Mouse (Mus musculus) liver, embryonic 16.5 days (tissue): ENCODE data around the gene Mon1a. TPM values are rescaled to one million over a fixed set of nuclear protein-coding genes. Genes with fewer than 3 reads are reported as not detected.
A peak's percentile ranks its signal among the peaks of the same experiment; 100 is the strongest.

ENCODE experiments used
- ATAC-seq: fragments of 200-750 bp; cut with Nextera tagmentation; 2 replicates; pipeline ENCODE4 v1.8.0; 2017; ENCODE audit warnings: low read depth, mild to moderate bottlenecking, moderate number of reproducible peaks, moderate library complexity
- H3K27ac ChIP-seq: fragments of 300-500 bp; sonication (generic); 2 replicates; pipeline ENCODE4 v1.5.1; 2014; ENCODE audit warnings: mild to moderate bottlenecking, low read length
- H3K27me3 ChIP-seq: fragments of 300-500 bp; sonication (generic); 2 replicates; pipeline ENCODE4 v1.6.1; 2014; ENCODE audit warnings: low read depth, low read length, mixed read lengths; ENCODE audit not compliant: control insufficient read depth, insufficient read depth
- H3K36me3 ChIP-seq: fragments of 300-500 bp; sonication (generic); 2 replicates; pipeline ENCODE4 v1.6.1; 2014; ENCODE audit warnings: mild to moderate bottlenecking; ENCODE audit not compliant: control insufficient read depth, insufficient read depth
- H3K4me1 ChIP-seq: fragments of 300-500 bp; sonication (generic); 2 replicates; pipeline ENCODE4 v1.6.1; 2014; ENCODE audit warnings: low read depth, low read length, mixed read lengths; ENCODE audit not compliant: control insufficient read depth
- H3K4me2 ChIP-seq: fragments of 300-500 bp; sonication (generic); 2 replicates; pipeline ENCODE4 v1.6.1; 2014; ENCODE audit warnings: low read depth, low read length, mixed read lengths
- H3K4me3 ChIP-seq: fragments of 300-500 bp; sonication (generic); 2 replicates; pipeline ENCODE4 v1.5.1; 2014; ENCODE audit warnings: low read depth, mild to moderate bottlenecking, low read length
- H3K9ac ChIP-seq: fragments of 300-500 bp; sonication (generic); 2 replicates; pipeline ENCODE4 v1.6.1; 2014; ENCODE audit warnings: low read depth, low read length
- H3K9me3 ChIP-seq: fragments of 300-500 bp; sonication (generic); replicated peaks from 2 replicates; pipeline ENCODE4 v1.6.1; 2016; ENCODE audit warnings: low read length; ENCODE audit not compliant: control insufficient read depth
- WGBS: fragments of 180-500 bp; shearing (Covaris S2); extraction: QIAGEN DNeasy Blood & Tissue Kit; methylation state at CpG from one replicate; pipeline ENCODE4 v1.1.7; 2014; ENCODE audit not compliant: insufficient replicate concordance; 5-methylcytosine and 5-hydroxymethylcytosine counted together
- polyA plus RNA-seq: library from polyadenylated mRNA; unstranded; fragments of >200 nt; fragmentation: Nextera tagmentation; extraction: Ambion mirVana; gene quantifications from 2 replicates; pipeline ENCODE4 v1.2.1, GENCODE M21; 2015

Gene Mon1a
- polyA plus RNA-seq, 1 experiment from 2014 or later = 4.1 TPM

DNA sequence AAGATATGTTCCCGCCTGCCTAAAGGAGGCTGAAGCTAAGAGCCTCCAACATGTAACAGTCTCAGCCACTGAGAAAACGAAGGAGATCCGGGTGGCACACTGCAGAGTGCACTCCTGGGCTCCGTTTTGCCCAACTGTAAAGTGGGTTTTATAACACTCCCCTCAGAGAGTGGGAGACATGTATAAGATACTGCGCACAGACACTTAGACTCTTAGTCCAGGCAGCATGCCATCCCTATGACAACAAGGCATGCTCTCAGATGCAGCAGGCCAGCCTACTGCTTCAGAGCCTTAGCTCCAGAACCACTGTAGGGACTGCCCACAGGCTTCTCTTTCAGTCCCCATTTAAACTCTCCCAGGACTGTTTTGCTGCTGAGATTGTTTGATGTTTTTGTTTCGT is 30.9 kb downstream of the Mon1a start:
- 60% methylated on average over 6 of the region's 6 CpGs for WGBS
- Histone ChIP-seq H3K4me2 (no peak overlapping the region), H3K4me1 (peaks cover 1% of the 10 kb centered on the region; the same call in 1 of the 2 replicates), H3K36me3 (no peaks in the 10 kb centered on the region), H3K9me3 (no peaks in the 10 kb centered on the region), H3K27ac (no peak overlapping the region), H3K4me3 (no peak overlapping the region), H3K27me3 (no peaks in the 10 kb centered on the region), H3K9ac (no peak overlapping the region)
- ATAC-seq = no peak

DNA sequence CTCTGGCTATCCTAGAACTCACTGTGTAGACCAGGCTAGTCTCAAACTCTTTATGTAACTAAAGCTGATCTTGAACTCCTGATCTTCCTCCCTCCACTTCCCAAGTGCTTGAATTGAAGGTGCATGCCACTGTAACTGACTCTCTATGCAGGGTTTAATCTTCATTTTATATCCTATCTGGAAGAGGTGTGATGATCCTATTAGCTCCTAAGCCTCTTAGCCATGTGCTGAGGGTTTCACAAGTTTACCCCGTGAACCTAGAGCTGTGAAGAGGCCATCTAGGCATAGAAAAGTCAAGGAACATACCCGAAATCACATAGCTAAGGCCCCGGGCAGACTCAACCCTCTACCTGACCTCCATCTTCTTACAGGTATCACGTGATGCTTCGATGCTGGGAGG is 31.5 kb downstream of the Mon1a start:
- 68% methylated on average over 5 of the region's 5 CpGs for WGBS
- H3K27ac ChIP-seq = no peak overlapping the region
- H3K9ac ChIP-seq = no peak overlapping the region
- H3K4me3 ChIP-seq = no peak overlapping the region
- H3K4me1 ChIP-seq = peaks cover 2% of the 10 kb centered on the region; the same call in 1 of the 2 replicates
- H3K9me3 ChIP-seq = no peaks in the 10 kb centered on the region
- ATAC-seq = no peak
- H3K27me3 ChIP-seq = no peaks in the 10 kb centered on the region
- H3K36me3 ChIP-seq = no peaks in the 10 kb centered on the region
- no peak overlapping the region for H3K4me2 ChIP-seq

DNA sequence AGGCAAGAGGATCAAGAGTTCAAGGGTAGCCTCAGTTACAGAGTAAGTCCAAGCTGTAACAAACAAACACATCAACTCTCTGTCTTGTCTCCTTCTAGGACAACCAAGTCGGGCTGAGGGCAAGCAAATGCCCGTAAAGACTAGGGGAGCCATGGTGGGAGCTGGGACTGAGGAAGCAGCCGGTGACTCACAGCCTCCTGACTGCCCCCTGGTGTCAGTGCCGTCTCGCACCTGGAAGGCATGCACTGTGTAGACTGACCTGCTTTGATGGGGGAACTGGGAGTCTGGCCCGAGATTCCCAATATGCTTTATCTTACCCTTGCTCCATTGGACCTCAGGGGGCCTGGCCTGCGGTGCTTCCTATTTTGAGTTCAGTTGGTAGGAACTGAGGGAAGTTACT is 35.1 kb downstream of the Mon1a start:
- Histone ChIP-seq H3K36me3 (no peaks in the 10 kb centered on the region), H3K4me2 (no peak overlapping the region), H3K9ac (no peak overlapping the region), H3K9me3 (no peaks in the 10 kb centered on the region), H3K27ac (no peak overlapping the region), H3K4me3 (no peak overlapping the region), H3K27me3 (no peaks in the 10 kb centered on the region), H3K4me1 (peaks cover 2% of the 10 kb centered on the region; the same call in 1 of the 2 replicates)
- WGBS = 22% methylated on average over 7 of the region's 7 CpGs
- 0 out of 2 replicates have a peak, but pooled peaks have one; percentile 27 for ATAC-seq

DNA sequence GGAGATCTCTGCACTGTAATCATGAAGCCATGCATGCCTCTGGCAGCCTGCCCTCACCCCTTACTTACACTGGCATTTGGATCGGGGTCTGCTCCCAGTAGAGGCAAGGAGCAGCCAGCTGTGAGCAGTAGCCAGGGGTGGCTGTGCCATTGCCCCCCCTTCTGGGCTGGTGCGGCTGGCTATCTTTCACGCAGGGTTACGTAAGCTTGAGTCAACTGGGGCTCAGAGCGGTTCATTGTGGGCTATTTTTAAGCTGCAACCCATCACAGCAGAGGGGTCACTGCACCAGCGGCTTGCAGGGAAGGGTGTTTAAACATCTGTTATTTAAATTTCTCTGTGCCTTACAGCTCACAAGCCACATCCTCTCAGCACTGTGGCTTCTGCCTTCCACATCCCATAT is 36.0 kb downstream of the Mon1a start:
- Histone ChIP-seq H3K9ac (no peak overlapping the region), H3K27me3 (no peaks in the 10 kb centered on the region), H3K9me3 (no peaks in the 10 kb centered on the region), H3K27ac (no peak overlapping the region), H3K4me1 (peaks cover 2% of the 10 kb centered on the region; the same call in 1 of the 2 replicates), H3K4me3 (no peak overlapping the region), H3K4me2 (no peak overlapping the region), H3K36me3 (no peaks in the 10 kb centered on the region)
- peak; percentile 54; the same call in 1 of the 2 replicates for ATAC-seq
- WGBS = 18% methylated on average over 6 of the region's 6 CpGs

DNA sequence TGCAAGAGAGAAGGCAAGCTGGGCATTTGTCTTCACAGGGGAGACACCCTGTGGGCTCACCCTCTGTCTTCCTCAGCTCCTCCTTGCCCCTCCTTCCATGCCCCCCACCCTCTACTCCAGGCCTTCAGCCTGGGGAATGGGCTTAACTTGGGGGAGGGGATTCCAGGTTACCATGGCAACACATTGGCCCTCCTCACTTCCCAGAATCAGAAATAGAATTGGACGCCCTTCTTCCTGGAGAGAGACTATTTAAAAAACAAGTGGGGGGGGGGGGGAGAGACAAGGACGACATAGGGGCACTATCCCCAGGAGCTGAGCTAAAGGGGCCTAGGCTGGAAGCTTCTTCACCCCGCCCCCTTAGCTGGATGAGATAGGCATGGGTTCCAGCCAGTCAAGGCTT is 37.3 kb downstream of the Mon1a start:
- no peak overlapping the region for H3K4me2 ChIP-seq
- H3K27ac ChIP-seq = no peak overlapping the region
- no peaks in the 10 kb centered on the region for H3K27me3 ChIP-seq
- no peak overlapping the region for H3K9ac ChIP-seq
- no peak overlapping the region for H3K4me3 ChIP-seq
- H3K4me1 ChIP-seq = peaks cover 2% of the 10 kb centered on the region; the same call in 1 of the 2 replicates
- H3K36me3 ChIP-seq = no peaks in the 10 kb centered on the region
- H3K9me3 ChIP-seq = no peaks in the 10 kb centered on the region
- no peak for ATAC-seq
- 32% methylated on average over 3 of the region's 3 CpGs for WGBS

DNA sequence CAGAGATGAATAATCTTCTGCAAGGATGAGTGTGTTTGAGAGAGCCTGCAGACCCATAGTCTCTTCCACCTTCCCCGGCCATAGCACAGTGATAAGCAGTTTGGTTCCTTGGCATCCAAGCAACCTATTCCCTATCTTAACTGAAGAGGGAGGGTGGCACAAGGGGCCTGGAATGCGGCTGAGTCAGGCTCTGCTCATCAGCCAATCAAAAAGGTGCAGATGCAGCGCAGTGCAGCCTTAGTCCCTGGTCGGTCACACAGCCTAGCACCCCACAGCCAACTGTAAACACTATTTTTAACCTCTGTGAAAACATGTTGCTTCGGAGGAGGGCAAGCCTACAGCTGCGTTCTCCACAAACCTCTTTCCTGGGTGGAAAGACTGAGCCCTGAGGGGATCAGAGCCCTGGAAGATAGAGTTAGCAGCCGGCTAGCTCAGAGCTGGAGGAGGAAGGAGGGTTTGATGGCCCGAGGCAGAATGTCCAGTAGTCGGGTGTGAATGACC is 39.0 kb downstream of the Mon1a start:
- H3K36me3 ChIP-seq = no peaks in the 10 kb centered on the region
- peaks cover 2% of the 10 kb centered on the region; the same call in 1 of the 2 replicates for H3K4me1 ChIP-seq
- H3K9me3 ChIP-seq = no peaks in the 10 kb centered on the region
- no peaks in the 10 kb centered on the region for H3K27me3 ChIP-seq
- H3K9ac ChIP-seq = no peak overlapping the region
- H3K4me3 ChIP-seq = no peak overlapping the region
- WGBS = 37% methylated on average over 9 of the region's 9 CpGs
- ATAC-seq = no peak
- H3K27ac ChIP-seq = no peak overlapping the region
- no peak overlapping the region for H3K4me2 ChIP-seq

DNA sequence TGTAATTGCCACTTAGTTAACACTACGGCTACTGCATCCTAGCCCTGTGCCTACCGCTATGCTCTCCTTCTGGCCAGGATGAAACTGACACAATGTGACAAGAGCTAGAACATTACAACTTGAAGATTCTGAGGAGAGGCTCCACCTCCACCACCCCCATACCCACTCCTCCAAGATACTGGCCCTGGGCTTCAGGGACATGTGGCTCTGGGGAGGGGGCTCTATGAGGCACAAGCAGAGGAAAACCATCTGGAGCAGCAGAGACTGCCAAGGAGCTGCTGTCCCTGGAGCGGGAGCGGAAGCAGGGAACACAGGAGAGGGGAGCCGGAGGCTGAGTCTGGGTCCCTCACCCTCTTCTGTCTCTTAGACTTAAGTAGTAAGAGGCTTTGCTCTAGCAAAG is 39.8 kb downstream of the Mon1a start:
- H3K4me3 ChIP-seq = no peak overlapping the region
- no peak overlapping the region for H3K9ac ChIP-seq
- H3K4me2 ChIP-seq = no peak overlapping the region
- no peaks in the 10 kb centered on the region for H3K27me3 ChIP-seq
- no peak for ATAC-seq
- no peaks in the 10 kb centered on the region for H3K36me3 ChIP-seq
- no peaks in the 10 kb centered on the region for H3K9me3 ChIP-seq
- H3K4me1 ChIP-seq = peaks cover 2% of the 10 kb centered on the region; the same call in 1 of the 2 replicates
- H3K27ac ChIP-seq = no peak overlapping the region
- 77% methylated on average over 5 of the region's 5 CpGs for WGBS

DNA sequence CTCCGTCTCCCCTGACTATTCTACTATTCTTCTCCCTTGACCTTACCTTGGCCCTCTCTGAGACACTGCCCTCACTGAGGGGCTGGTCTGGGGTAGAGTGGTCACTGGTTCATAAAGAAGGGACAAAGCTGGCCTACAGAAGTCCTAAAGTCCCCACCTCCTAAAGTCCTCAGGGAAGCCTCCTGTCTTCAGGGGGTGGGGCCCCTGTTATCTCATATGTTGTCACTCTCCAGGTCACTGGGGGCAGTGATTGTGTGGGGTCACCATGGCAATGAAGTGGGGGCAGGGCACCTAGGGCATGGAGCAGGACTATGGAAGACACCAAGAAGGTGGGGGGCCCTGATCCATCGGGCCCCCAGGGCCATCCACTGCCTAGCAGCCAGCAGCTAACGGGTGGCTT is 40.2 kb downstream of the Mon1a start, which contains the start of gene Actl11:
Gene Actl11, plus strand, starts transcription at position 301 of the 400 bp plus-strand sequence.
- no peak within 1 kb of the TSS for H3K27ac ChIP-seq
- H3K4me1 ChIP-seq = peaks cover 2% of the 10 kb centered on the region; the same call in 1 of the 2 replicates
- ATAC-seq = no peak
- H3K9me3 ChIP-seq = no peaks in the 10 kb centered on the region
- no peak within 1 kb of the TSS for H3K4me3 ChIP-seq
- H3K9ac ChIP-seq = no peak within 1 kb of the TSS
- H3K27me3 ChIP-seq = no peaks in the 10 kb centered on the region
- 72% methylated on average over 3 of the region's 3 CpGs for WGBS
- no peaks in the 10 kb centered on the region for H3K36me3 ChIP-seq
- H3K4me2 ChIP-seq = no peak within 1 kb of the TSS

DNA sequence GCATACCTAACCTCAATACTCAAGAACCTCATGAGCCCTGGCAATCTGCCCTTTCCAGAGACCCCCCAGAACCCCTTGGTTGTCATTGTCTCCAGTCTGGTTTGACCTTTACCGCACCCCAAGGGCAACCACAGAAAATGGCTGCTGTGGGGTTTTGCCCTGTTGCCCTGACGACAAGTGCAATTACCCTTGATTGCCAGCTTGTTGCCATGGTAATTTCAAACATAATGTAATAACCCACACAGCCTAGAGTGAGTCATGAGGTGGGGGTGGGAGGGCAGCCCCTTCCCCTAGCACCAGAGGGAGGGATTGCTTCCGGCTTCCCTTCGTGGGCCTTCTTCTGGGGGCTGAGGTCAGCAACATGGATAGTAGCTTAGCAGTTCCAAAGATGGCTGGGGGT is 44.3 kb downstream of the Mon1a start:
- no peak for ATAC-seq
- Histone ChIP-seq H3K4me1 (peaks cover 5% of the 10 kb centered on the region), H3K9me3 (no peaks in the 10 kb centered on the region), H3K36me3 (no peaks in the 10 kb centered on the region), H3K9ac (no peak overlapping the region), H3K4me3 (no peak overlapping the region), H3K27ac (no peak overlapping the region), H3K4me2 (no peak overlapping the region), H3K27me3 (peaks cover 32% of the 10 kb centered on the region)
- WGBS = 64% methylated on average over 4 of the region's 4 CpGs
